Mouse (Mus musculus) embryo, embryonic 11 days (tissue): ENCODE measurements at regions not wholly inside any gene's neighbourhood (a gene's known extent, or its start where the extent isn't known, plus 50 kb on each side); places are given as distances from the start of the nearest gene placed in this dataset.

Experiments used
- DNase-seq: peaks from one replicate; pipeline ENCODE4 v3.0.0-alpha.2; 2015

DNA sequence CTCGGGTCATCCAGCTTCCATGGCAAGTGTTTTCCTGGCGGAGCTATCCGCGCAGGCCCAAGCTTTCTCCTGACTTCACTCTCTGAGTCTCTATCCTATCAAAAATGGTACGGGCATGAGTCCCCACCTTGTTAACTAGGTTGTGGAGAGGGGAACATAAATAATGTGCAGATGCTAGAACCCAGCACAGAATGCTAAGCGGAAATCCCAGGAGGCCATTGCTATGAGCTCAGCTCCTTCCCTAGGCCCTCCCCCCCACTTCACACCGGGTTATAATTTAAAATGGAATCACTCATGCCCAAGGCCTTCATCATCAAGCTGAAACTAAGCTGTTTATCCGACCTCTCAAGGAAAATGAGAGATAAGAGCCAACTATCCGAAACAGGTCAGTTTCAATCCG, 60.4 kb upstream of the Cd83 start:
- DNase-seq: no peak

DNA sequence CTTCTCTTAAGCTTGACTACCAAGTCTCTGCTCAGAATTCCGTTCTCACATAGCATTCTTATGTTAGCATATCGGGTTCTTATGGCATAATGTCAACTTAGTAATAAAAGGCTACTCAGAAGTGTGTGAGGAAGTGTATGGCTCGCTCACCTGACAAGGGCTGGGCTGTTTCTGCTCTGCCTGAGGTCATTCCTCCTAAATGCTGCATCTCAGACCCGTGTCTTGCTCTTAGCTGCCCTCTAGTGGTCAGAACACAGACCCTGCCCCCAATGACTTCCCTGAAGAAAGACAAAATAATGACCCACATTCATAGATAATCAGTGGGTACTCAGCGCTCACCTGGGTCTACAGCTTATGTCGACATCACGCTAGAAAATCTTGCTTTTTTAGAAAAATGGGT, 58.9 kb upstream of the Cd83 start:
- DNase-seq: peak; percentile 80

DNA sequence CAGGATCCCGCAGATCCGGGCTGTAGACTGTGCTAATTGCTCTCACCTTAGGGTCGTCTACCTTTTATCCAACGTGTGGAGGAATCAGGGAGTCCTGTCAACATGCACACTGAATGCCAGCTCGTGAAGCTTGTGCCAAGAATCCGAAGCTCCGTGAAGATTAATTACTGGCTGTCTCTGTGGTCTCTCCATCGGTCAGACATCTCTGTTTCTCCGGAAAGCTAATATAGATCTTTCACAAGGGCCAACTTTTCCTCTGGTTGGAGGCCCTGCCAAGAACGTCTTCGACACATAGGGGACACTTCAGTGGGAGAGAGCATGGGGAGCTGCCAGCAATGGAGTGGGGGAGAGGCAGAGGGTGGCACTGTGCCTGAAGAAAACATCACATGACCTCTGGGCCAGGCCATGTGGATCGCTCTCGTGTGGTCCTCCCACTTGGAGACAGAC, 57.7 kb upstream of the Cd83 start:
- no peak for DNase-seq

DNA sequence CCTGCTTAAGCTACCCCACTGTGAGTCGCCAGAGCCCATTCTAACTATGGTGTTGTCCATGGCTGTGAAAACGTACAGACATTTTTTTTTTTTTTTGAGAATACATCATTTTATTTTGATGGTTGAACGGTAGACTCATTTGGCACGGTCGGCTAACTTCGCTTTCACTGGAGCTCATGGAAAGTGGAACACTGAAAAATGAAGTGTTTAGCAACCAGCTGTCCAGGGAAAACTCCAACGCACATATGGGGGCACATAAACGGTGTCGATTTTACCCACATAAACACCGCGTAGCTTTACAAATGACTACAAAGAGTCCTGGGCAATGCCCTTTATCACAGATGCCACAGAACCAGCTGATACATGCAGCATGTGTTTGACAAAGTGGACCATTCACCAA, 55.0 kb upstream of the Cd83 start:
- DNase-seq: no peak

DNA sequence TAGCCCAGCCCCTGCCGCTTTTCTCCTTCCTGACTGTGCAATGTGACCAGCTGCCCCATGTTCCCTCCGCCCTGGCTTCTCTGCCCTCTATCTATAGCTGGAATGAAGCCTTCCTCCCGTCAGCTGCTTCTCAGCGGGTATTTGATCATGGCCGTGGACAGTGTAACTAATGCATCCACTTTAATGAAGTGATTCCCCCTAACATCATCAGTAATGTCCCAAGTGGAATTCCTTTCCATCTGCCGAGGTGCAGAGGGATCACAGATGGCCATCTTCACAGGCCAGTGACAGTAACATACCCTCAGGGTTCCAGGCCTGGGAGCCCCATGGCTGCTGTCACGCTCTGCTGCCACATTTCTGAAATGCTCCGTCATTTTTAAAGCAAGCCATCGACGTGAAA, 51.5 kb upstream of the Cd83 start:
- DNase-seq: no peak

DNA sequence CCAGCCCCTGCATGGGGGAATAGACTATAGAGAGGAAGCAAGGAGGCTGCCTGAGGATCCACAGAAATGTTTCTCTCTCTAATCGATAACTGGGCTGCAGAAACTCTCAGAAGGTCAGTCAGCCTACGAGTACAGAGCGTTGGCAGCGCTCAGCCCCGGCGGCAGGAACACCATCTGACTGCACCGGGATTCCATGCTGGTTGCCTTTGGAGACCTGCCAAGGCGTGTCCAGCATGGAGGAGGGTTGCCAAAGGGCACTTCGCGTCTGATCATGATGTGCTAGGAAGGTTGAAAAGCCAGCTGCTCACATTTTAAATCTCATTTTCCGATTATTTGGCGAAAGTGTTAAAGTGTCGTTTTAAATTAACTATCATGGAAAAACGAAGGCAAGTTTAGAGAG, 49.9 kb upstream of the Cd83 start:
- DNase-seq: no peak
